Mouse (Mus musculus) fat pad, adult 2 months (tissue): ENCODE results near the gene Ncapg.

ENCODE experiments used
- DNase-seq: peaks from one replicate; pipeline ENCODE4 v3.0.0-alpha.2; 2011; ENCODE audit warnings: low read depth, low spot score; ENCODE audit errors: extremely low read depth

The Ncapg gene

DNA sequence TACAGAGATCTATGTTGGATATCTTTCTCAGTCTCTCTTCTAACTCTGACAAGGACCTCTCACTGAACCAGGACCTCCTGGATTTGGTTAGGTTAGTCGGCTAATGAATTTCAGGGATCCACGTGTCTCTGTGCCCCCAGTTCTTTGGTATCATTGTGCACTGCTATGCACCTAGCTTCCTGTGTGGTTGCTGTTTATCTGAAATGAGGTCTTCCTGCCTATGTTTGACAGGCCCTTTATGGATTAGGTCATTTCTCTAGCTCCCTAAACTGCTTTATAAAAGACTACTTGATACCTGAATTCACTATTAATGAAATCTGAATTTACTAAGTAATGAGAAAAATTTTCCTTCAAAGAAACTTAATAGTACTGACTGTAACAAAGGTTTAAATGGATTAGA lies 21.1 kb downstream of the Ncapg start:
- DNase-seq, result no peak

DNA sequence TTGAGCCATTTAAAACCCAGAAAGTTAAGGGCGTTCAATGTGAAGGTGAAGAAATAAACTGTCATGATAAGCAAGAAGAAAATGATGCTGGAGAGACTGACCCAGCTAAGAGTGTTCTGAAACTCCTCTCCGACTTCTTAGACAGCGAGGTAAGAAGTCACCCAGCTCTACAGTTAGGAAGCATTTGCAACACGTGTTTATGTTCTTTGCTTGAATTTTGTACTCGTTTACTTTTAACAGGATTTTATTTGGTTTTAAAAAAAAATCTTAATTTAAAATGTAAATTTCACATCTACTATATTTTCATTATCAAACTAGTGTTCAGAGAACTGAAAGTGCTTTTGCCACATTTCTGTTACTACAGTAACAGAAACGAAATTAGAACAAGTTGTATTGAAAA lies 22.0 kb downstream of the Ncapg start:
- DNase-seq, result no peak

DNA sequence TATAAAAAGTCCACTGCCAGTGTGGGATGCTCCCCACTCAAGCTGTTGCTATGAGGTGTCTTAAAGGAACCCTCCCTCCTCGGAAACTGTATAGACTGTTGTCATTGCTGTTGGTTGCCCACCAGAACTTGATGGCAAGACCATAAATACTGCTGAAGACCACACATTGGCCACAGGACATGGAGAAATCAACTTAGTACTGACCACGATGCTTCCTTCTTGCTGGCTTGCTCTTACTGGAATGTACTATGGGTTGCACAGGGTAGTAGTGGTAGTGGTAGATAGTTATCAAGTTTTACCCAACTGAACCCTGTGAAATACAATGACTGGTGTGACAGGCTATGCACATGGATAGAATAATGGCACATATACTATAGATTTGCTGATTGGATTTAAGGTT lies 37.1 kb downstream of the Ncapg start:
- no peak for DNase-seq

DNA sequence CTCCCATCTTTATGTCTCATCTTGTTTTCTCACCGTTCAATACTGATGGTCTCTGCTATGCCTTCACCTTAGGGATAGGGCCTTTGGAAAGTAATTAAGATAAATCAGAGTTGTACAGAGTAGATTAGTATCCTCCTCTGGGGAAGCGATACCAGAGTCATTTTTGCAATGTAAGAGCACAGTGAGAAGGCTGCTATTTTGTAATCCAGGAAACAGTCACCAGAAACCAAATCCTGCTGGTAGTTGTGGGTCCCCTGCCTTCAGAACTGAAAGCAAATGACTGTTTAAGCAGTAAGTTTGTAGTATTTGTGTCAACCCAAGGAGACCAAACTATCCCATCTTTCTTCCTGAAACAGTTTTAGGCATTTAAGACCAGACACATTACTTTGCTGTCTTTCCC lies 39.9 kb downstream of the Ncapg start:
- DNase-seq, result no peak

DNA sequence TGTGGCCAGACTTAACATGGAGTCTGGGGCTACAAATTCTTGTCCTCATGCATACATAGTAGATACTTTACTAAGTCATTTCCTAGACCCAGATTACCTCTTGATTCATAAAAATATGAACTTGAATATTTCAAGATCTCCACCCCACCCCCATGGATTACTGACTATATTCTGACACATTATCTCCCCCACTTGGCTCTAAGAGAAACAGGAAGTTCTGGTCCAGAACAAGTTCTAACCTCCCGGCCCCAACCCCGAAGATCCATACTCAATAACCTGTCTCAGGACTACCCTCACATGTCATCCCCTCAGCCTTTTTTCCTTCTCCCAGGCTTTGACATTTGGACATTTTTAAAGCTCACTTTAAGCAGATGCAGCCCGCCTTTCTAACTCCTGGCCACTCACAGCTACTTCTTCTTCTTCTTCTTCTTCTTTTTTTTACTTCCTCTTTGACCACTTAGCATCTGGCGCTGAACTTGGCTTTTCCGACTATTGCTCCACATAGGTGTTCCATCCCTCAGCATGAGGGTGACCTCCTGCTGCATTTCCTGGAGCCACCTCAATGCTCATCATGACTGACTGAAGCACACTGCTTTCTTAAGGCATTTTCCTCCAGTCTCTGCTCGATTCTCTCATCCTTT lies 49.2 kb downstream of the Ncapg start:
- DNase-seq, result no peak

DNA sequence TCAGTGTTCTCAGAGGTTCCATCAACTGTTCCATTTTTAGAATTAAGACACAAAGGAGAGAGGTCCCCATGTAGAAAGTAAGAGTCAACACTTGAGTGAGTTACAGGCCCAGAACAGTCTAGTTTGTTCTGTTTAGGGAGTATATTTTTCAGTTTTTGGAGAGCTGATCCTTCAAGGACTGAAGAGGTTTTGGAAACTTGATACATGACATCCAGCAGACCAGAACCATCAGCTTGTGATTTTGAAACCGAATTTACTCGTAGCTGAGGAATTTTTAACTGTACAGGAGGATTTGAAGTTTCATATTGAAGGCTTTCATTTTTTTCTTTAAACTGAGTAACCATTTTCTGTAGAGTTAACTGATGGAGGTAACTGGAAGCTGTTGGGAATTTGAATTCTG lies 64.0 kb downstream of the Ncapg start:
- no peak for DNase-seq

DNA sequence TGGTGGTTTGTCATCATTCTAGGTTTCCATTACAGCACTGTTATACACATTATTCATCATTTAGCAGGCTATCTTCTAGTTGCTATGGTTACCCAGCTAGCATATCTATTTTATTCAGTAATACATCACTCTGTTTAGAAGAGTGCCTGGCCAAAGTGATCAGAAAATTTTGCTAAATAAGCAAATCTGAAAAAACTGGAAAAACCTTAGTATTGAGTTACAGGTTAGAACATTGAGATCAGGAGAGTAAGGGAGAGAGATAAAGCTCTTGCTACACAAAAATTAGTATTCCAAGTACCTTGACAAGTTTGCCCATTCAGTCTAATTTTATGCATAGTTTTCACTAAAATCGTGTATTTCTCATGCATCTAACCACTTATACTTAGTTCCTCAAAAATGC lies 68.2 kb downstream of the Ncapg start:
- DNase-seq, result no peak
